Mouse (Mus musculus) forebrain, embryonic 14.5 days (tissue): ENCODE measurements around the gene Ano10. TPM values are rescaled to one million over a fixed set of nuclear protein-coding genes. Genes with fewer than 3 reads are reported as not detected.

ENCODE experiments used
- ATAC-seq: fragments of 200-750 bp; cut with Nextera tagmentation; 2 replicates; pipeline ENCODE4 v1.8.0; 2017; ENCODE audit warnings: mild to moderate bottlenecking, moderate library complexity
- DNase-seq: peaks from one replicate; pipeline ENCODE4 v3.0.0-alpha.2; 2015; ENCODE audit warnings: low spot score
- H3K27ac ChIP-seq: fragments of 300-500 bp; sonication (generic); 2 replicates; pipeline ENCODE4 v1.5.1; 2014; ENCODE audit warnings: low read depth, mild to moderate bottlenecking, control low read depth, low read length, moderate library complexity
- H3K27me3 ChIP-seq: fragments of 300-500 bp; sonication (generic); replicated peaks from 2 replicates; pipeline ENCODE4 v1.6.1; 2014; ENCODE audit warnings: low read length, control low read depth, mixed read lengths; ENCODE audit not compliant: control insufficient read depth, insufficient read depth
- H3K36me3 ChIP-seq: fragments of 300-500 bp; sonication (generic); 2 replicates; pipeline ENCODE4 v1.6.1; 2014; ENCODE audit warnings: low read length, control low read depth; ENCODE audit not compliant: control insufficient read depth, insufficient read depth
- H3K4me1 ChIP-seq: fragments of 300-500 bp; sonication (generic); 2 replicates; pipeline ENCODE4 v1.6.1; 2014; ENCODE audit warnings: antibody characterized with exemption, low read length, control low read depth; ENCODE audit not compliant: control insufficient read depth, insufficient read depth
- H3K4me2 ChIP-seq: fragments of 300-500 bp; sonication (generic); 2 replicates; pipeline ENCODE4 v1.6.1; 2014; ENCODE audit warnings: mild to moderate bottlenecking, control low read depth, low read length
- H3K4me3 ChIP-seq: fragments of 300-500 bp; sonication (generic); 2 replicates; pipeline ENCODE4 v1.5.1; 2014; ENCODE audit warnings: low read depth, low read length, control low read depth
- H3K9ac ChIP-seq: fragments of 300-500 bp; sonication (generic); 2 replicates; pipeline ENCODE4 v1.6.1; 2014; ENCODE audit warnings: mild to moderate bottlenecking, low read length, control low read depth, moderate library complexity
- H3K9me3 ChIP-seq: fragments of 300-500 bp; sonication (generic); replicated peaks from 2 replicates; pipeline ENCODE4 v1.6.1; 2016; ENCODE audit warnings: low read length, control low read depth, mixed read lengths; ENCODE audit not compliant: control insufficient read depth
- WGBS: fragments of 180-500 bp; shearing (Covaris S2); extraction: QIAGEN DNeasy Blood & Tissue Kit; methylation state at CpG from one replicate; pipeline ENCODE4 v1.1.7; 2014; 5-methylcytosine and 5-hydroxymethylcytosine counted together
- polyA plus RNA-seq: library from polyadenylated mRNA; unstranded; fragments of >200 nt; fragmentation: Nextera tagmentation; extraction: Ambion mirVana; gene quantifications from 2 replicates; pipeline ENCODE4 v1.2.1, GENCODE M21; 2014

Gene Ano10
- polyA plus RNA-seq, 1 experiment from 2014 or later, result 45.2 TPM

DNA sequence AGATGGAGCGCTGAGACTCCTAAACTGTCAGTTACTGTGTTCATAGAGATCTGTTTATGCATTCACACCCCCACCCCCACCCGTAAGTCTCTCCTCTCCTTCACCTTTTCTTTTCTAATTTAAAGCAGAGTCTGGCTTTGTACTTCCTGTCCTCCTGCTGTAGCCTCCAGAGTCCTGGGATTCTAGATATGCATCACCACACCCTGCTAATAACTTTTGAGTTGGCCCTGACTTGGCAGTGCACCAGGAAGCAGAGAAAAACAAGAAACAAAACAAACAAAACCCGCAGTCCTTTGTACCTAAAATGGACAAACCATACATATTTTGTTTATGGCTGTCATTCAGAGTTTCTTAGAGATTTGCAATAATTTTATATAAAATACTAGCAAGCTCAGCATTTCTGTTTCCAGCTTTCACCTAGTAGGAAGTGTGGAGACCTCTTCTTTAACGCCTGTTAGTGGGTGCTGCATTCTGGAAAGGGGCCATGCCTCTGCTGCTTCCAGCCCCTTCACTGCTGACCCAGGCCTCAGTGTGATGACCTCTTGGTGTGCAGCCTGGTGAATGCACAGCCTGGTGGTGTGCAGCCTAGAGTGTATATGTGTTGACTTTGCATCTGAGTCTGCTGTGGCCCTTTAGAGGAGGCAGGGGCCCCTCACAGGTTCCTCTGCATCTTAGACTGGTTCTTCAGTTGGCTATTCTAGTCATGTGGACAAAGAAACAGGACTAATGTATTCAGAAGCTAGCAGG lies 147.9 kb downstream of the Ano10 start:
- Histone ChIP-seq H3K36me3 (peaks cover 11% of the 10 kb centered on the region), H3K9ac (no peak overlapping the region), H3K27me3 (no peaks in the 10 kb centered on the region), H3K9me3 (0 out of 2 replicates have a peak, but pooled peaks cover 4% of the 10 kb centered on the region), H3K27ac (0 out of 2 replicates have a peak overlapping the region, but pooled peaks have one; percentile 21), H3K4me1 (no peaks in the 10 kb centered on the region), H3K4me3 (no peak overlapping the region), H3K4me2 (no peak overlapping the region)
- no peak for ATAC-seq
- no peak for DNase-seq
- WGBS, result 86% methylated on average over 4 of the region's 4 CpGs

DNA sequence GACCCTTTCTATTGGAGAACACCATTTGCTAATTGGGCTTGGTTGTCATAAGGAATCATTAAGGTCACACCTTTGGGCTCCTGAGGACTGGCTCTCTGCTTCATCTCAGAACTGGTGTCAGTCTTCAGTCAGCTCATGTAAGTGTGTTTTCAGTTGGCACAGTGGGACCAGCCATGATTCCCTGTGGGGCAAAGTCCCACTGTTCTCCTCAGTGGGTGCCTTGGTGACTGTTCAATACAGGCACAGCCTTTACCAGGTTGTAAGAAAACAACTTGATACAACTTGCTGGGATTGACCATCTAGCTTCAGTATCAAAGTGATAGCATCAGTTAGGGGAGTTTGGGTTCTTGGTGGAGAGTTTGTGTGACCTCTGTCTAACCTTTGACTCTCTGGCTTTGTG lies 148.5 kb downstream of the Ano10 start:
- H3K36me3 ChIP-seq, result peaks cover 11% of the 10 kb centered on the region
- no peak for DNase-seq
- no peak overlapping the region for H3K27ac ChIP-seq
- no peak for ATAC-seq
- no peak overlapping the region for H3K9ac ChIP-seq
- no peak overlapping the region for H3K4me2 ChIP-seq
- no peaks in the 10 kb centered on the region for H3K4me1 ChIP-seq
- H3K9me3 ChIP-seq, result 0 out of 2 replicates have a peak, but pooled peaks cover 4% of the 10 kb centered on the region
- no peak overlapping the region for H3K4me3 ChIP-seq
- H3K27me3 ChIP-seq, result no peaks in the 10 kb centered on the region

DNA sequence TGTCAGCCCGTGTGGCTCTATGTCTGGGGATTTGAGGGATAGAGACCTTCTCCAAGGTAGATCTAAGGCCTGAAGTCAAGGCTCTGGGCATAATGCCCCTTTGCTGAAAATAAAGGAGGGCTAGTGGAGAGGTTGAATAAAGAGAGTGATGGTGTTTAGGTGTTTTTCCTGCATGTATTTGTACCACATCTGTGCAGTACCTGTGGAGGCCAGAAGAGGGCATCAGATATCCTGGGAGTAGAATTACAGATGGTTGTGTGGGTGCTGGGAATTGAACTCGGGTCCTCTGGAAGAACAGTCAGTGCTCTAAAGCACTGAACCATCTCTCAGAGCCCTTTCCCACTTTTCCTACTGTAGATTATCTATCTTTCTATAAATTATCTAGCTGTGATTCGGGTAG lies 149.4 kb downstream of the Ano10 start:
- Histone ChIP-seq H3K9ac (no peak overlapping the region), H3K27me3 (no peaks in the 10 kb centered on the region), H3K36me3 (peaks cover 11% of the 10 kb centered on the region), H3K27ac (no peak overlapping the region), H3K9me3 (0 out of 2 replicates have a peak, but pooled peaks cover 4% of the 10 kb centered on the region), H3K4me2 (no peak overlapping the region), H3K4me1 (no peaks in the 10 kb centered on the region), H3K4me3 (no peak overlapping the region)
- DNase-seq (no peak), ATAC-seq (no peak)
- WGBS, result 98% methylated on average over 3 of the region's 3 CpGs

DNA sequence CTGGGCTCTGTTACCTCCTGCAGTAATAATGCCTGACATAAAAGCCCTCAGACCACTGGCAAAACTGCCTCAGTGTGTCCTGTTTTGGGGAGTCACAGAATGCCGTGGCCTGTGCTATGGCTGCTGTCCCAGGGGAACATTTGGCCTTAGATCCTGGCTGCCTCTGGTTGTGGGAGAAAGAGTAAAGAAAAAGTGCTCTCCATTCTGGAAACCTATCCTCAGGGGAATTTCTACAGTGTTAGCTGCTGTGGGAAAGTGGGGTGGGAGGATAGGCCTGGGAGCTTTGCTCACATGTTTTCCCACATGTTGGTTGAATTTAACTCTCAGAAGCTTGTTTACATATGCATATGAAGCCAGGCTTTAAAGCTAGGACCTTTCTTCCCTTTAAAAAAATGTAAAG lies 151.0 kb downstream of the Ano10 start:
- Histone ChIP-seq H3K9ac (no peak overlapping the region), H3K4me3 (no peak overlapping the region), H3K4me2 (no peak overlapping the region), H3K27ac (no peak overlapping the region), H3K9me3 (0 out of 2 replicates have a peak, but pooled peaks cover 4% of the 10 kb centered on the region), H3K36me3 (peaks cover 16% of the 10 kb centered on the region), H3K27me3 (no peaks in the 10 kb centered on the region), H3K4me1 (no peaks in the 10 kb centered on the region)
- 91% methylated on average over 1 of the region's 1 CpGs for WGBS
- DNase-seq (no peak), ATAC-seq (no peak)

DNA sequence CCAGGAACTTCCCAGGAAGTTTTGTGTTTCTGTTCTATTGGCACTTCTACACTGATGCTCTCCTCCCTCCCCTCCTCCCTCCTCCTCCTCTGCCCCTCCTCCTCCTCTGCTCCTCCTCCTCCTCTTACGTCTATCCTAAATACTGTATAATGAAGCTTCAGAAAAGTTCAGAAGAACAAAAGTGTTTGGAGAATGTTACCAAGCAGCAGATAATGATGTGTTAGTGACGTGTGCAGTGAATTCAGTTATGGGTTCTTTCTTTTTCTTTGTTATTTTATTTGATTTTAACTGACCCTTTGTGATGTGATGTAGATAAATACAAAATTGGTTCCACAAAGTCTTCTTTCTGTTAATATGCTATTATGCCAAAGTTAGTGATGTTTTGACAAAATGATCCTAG lies 155.0 kb downstream of the Ano10 start:
- no peak overlapping the region for H3K9ac ChIP-seq
- no peak overlapping the region for H3K27ac ChIP-seq
- H3K27me3 ChIP-seq, result no peaks in the 10 kb centered on the region
- H3K36me3 ChIP-seq, result peaks cover 28% of the 10 kb centered on the region; the same call in 1 of the 2 replicates
- no peak overlapping the region for H3K4me3 ChIP-seq
- DNase-seq (no peak), ATAC-seq (no peak)
- no peaks in the 10 kb centered on the region for H3K4me1 ChIP-seq
- H3K9me3 ChIP-seq, result no peaks in the 10 kb centered on the region
- H3K4me2 ChIP-seq, result no peak overlapping the region
- WGBS, result 35% methylated on average over 2 of the region's 2 CpGs

DNA sequence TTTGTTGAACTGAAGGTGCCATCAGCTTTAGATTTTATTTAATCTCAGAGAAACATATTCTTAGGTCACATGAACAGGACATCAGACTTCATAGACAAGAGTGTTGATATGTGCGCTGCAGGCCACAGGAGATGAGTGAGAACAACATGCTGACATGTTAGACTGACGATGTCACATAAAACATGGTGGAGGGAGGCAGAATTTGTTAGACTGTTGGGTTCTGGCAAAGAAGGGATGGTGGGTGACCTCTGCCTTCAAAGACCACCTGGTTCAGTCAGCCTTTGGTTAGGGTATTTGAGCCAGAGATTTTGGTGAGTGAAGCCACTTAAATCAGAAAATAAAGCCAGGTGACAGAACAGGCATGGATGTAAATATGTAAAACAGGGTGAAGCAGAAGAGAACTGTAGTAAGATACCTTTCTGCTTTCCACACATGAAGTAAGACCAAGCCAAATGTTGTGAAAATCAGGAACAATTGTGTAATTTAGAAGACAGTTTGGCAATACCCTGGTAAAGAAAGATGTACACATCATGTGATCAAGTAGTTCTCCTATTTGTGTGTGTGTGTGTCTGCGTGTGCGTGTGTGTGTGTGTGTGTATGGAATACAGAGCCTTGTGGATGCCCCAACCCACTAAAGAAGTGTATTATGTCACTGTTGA lies 155.7 kb downstream of the Ano10 start:
- DNase-seq (no peak), ATAC-seq (no peak)
- Histone ChIP-seq H3K27ac (no peak overlapping the region), H3K4me1 (no peaks in the 10 kb centered on the region), H3K4me2 (no peak overlapping the region), H3K36me3 (peaks cover 27% of the 10 kb centered on the region; the same call in 1 of the 2 replicates), H3K27me3 (no peaks in the 10 kb centered on the region), H3K4me3 (no peak overlapping the region), H3K9me3 (no peaks in the 10 kb centered on the region), H3K9ac (no peak overlapping the region)
- WGBS, result 93% methylated on average over 4 of the region's 4 CpGs

DNA sequence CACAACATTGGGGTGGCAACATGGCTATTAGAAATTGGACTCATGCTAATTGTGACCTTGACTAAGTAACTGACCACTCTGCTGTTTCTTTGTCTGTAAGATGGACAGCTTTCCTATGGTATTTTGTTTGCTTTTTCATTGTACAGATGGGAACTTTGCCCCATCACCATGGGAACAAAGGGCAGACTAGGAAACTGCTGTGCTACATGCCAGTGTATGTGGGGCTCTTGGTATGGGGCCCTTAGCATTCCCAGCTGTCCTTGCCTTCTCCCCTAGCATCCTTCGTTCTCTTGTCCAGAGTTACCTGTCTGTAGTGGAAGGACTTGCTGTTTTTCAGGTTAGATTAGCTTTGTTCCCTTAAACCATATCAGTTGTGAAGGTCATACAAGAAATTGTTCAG lies 156.3 kb downstream of the Ano10 start:
- ATAC-seq, result no peak
- 83% methylated on average over 1 of the region's 1 CpGs for WGBS

DNA sequence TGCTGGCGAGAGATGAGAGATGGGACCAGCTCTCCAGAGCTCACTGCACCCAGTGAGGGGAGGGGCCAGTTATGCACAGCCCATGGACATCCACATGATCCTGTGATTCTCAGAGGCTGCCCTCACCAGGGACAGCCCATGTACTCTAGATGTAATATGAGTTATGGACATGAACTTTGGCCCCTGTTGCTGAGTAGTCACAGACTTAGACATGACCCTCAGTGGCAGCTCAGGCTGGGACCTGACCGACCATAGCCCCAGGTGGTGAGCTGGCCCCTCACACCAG lies 158.4 kb downstream of the Ano10 start:
- peaks cover 33% of the 10 kb centered on the region; the same call in 1 of the 2 replicates for H3K36me3 ChIP-seq
- H3K9ac ChIP-seq, result no peak overlapping the region
- H3K4me2 ChIP-seq, result no peak overlapping the region
- H3K27me3 ChIP-seq, result no peaks in the 10 kb centered on the region
- H3K4me3 ChIP-seq, result no peak overlapping the region
- no peak for DNase-seq
- 91% methylated on average over 2 of the region's 2 CpGs for WGBS
- no peaks in the 10 kb centered on the region for H3K4me1 ChIP-seq
- no peaks in the 10 kb centered on the region for H3K9me3 ChIP-seq
- no peak overlapping the region for H3K27ac ChIP-seq
- ATAC-seq, result no peak

More for the DNA sequence above, 156.3 kb downstream of the Ano10 start:
- H3K4me2 ChIP-seq, result no peak overlapping the region
- no peak for DNase-seq
- H3K36me3 ChIP-seq, result peaks cover 32% of the 10 kb centered on the region; the same call in 1 of the 2 replicates
- no peak overlapping the region for H3K9ac ChIP-seq
- no peak overlapping the region for H3K4me3 ChIP-seq
- no peaks in the 10 kb centered on the region for H3K4me1 ChIP-seq
- H3K27me3 ChIP-seq, result no peaks in the 10 kb centered on the region
- no peak overlapping the region for H3K27ac ChIP-seq
- no peaks in the 10 kb centered on the region for H3K9me3 ChIP-seq
